Mouse (Mus musculus) ES-E14 (cell line): ENCODE results near the gene Plxnb1. TPM values are rescaled to one million over a fixed set of nuclear protein-coding genes. Genes with fewer than 3 reads are reported as not detected.

Experiments
- DNase-seq: peaks from one replicate; pipeline ENCODE4 v3.0.0-alpha.2; 2013; ENCODE audit warnings: low read depth, low spot score
- H3K27ac ChIP-seq: 2 replicates; pipeline ENCODE4 v1.5.1; 2012; ENCODE audit warnings: low read depth, mild to moderate bottlenecking, low read length, moderate library complexity, mixed read lengths; ENCODE audit not compliant: poor library complexity, insufficient read depth, severe bottlenecking
- H3K36me3 ChIP-seq: 2 replicates; pipeline ENCODE4 v1.6.1; 2012; ENCODE audit warnings: mild to moderate bottlenecking, low read length, moderate library complexity, mixed read lengths; ENCODE audit not compliant: control insufficient read depth, poor library complexity, insufficient read depth, severe bottlenecking
- H3K4me1 ChIP-seq, 2 experiments: fragments of 150-350 bp in 1 of 2; sonication (generic) in 1 of 2; 2 replicates each; pipeline ENCODE4 v1.6.1; 2012; ENCODE audit warnings: low read length in 2 of 2, mild to moderate bottlenecking in 1 of 2, mixed read lengths in 1 of 2; ENCODE audit not compliant: control insufficient read depth in 2 of 2, insufficient read depth in 2 of 2, poor library complexity in 1 of 2
- H3K4me3 ChIP-seq, 2 experiments: fragments of 150-350 bp in 1 of 2; sonication (generic) in 1 of 2; 2 replicates each; pipeline ENCODE4 v1.5.1; 2012; ENCODE audit warnings: low read length in 2 of 2, low read depth in 1 of 2, mild to moderate bottlenecking in 1 of 2, mixed read lengths in 1 of 2; ENCODE audit not compliant: insufficient read depth in 1 of 2, poor library complexity in 1 of 2, severe bottlenecking in 1 of 2
- H3K9ac ChIP-seq: 2 replicates; pipeline ENCODE4 v1.6.1; 2012; ENCODE audit warnings: low read depth, mild to moderate bottlenecking, low read length, mixed read lengths; ENCODE audit not compliant: poor library complexity, insufficient read depth, severe bottlenecking
- H3K9me3 ChIP-seq: fragments of 150-350 bp; sonication (generic); 2 replicates; pipeline ENCODE4 v1.6.1; 2012; ENCODE audit warnings: low read depth, mild to moderate bottlenecking, low read length; ENCODE audit not compliant: control insufficient read depth, insufficient read depth
- CHD2 ChIP-seq: IDR thresholded peaks from 2 replicates; pipeline ENCODE4 v1.6.1; 2014; ENCODE audit warnings: mild to moderate bottlenecking, low read depth, low read length, inconsistent platforms
- HCFC1 ChIP-seq: IDR thresholded peaks from 2 replicates; pipeline ENCODE4 v1.6.1; 2012; ENCODE audit warnings: low read length, inconsistent platforms, borderline replicate concordance; ENCODE audit not compliant: insufficient read depth
- MAFK ChIP-seq: IDR thresholded peaks from 2 replicates; pipeline ENCODE4 v1.6.1; 2014; ENCODE audit warnings: mild to moderate bottlenecking, low read depth, low read length, inconsistent platforms; ENCODE audit not compliant: insufficient read depth
- ZC3H11A ChIP-seq: IDR thresholded peaks from 2 replicates; pipeline ENCODE4 v1.6.1; 2012; ENCODE audit warnings: low read depth, mild to moderate bottlenecking, inconsistent platforms, low read length, borderline replicate concordance
- ZNF384 ChIP-seq: IDR thresholded peaks from 2 replicates; pipeline ENCODE4 v1.6.1; 2012; ENCODE audit warnings: low read depth, low read length, inconsistent platforms
- in situ Hi-C, 2 experiments: fragments of 600-800 bp; cut with MboI; formaldehyde crosslinking; loops; one replicate each; pipeline ENCODE4 v1.15.1; 2025; ENCODE audit warnings: low sequenced_read_pairs in 2 of 2, inconsistent platforms in 1 of 2; ENCODE audit not compliant: unreplicated experiment in 2 of 2
- total RNA-seq: library from RNA; depleted of rRNA; stranded (reverse); fragments of 300-350 nt; gene quantifications from 2 replicates; pipeline ENCODE4 v1.2.3, GENCODE M21; 2012

Gene Plxnb1
- total RNA-seq, 1 experiment: 17.8 TPM

DNA sequence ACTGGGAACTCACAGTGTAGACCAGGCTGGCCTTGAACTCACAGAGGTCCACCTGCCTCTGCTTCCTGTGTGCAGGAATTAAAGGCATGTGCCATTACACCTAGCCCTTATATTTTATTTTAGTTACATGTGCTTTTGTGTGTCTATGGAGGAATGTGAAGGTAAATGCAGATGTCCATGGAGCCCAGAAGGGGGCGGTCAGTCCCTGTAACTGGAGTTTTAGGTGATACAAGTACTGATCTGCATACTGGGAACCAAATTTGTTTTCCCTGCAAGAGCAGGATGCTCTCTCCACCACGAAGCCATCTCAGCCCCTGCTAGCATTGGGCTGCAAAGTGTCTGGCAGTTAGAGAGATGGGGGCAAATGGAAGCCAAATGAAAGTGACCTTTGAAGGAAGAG is 10.3 kb upstream of the Plxnb1 start:
- no peak for DNase-seq
- Histone ChIP-seq H3K9me3 (no peaks in the 10 kb centered on the region), H3K36me3 (peaks cover 2% of the 10 kb centered on the region), H3K9ac (no peak overlapping the region), H3K27ac (no peak overlapping the region), H3K4me3 (no peak overlapping the region), H3K4me1 (peaks cover 3 to 16% of the 10 kb centered on the region in 2 experiments; a peak in 1 of 4 replicates)
- in situ Hi-C loops: no loop called here
- TF ChIP-seq ZC3H11A: peak; percentile 21; the same call in 1 of the 2 replicates
- no peak for TF ChIP-seq ZNF384

DNA sequence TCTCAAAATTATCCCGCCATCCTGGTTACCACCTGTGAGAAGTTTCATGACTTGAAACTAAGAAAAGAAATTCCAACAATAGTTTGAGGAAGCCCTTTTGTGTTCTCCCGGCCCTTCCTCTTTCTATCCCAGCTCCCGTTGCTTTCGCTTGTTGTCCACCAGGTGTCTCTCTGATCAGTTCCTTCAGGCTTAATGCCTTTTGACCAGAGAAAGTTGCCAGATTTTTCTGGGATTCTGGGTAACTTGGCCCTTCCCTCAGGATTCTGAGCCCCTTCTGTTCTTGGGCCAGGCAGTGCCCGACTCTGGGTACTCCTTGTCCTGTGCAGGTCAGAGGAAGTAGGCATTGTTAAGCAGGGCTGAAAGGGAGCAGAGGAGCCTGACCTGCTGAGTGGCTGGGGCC is 7.2 kb upstream of the Plxnb1 start:
- TF ChIP-seq ZC3H11A (peak; percentile 49; the same call in 1 of the 2 replicates), HCFC1 (no peak)
- no peaks in the 10 kb centered on the region; the same call in 1 of the 2 replicates for H3K36me3 ChIP-seq
- peaks cover 3 to 13% of the 10 kb centered on the region in 2 experiments; a peak in 1 of 4 replicates for H3K4me1 ChIP-seq
- in situ Hi-C loops: no loop called here
- no peak overlapping the region for H3K9ac ChIP-seq
- no peak for DNase-seq
- H3K9me3 ChIP-seq: no peaks in the 10 kb centered on the region
- H3K27ac ChIP-seq: no peak overlapping the region
- H3K4me3 ChIP-seq: no peak overlapping the region

DNA sequence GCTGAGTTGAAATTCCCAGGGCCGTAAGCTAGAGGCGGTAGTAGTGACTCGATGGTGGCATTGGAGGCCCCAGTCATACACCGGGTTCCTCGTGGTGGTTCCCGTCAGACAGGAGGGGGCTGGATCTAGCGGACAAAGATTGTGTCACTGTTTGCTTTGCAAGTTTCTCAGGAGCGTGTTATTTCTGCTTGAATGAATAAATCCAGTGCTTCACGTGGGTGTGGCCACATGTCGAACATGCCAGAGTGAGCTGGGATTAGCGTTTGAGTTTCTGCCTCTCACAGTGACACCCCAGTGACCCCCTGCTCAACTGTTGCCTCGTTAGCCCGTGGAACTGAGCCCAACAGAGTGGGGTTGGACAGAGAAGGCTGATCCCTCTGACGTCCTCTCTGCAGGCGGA is 4.7 kb upstream of the Plxnb1 start:
- H3K27ac ChIP-seq: no peak overlapping the region
- no peak overlapping the region for H3K4me3 ChIP-seq
- in situ Hi-C loops: no loop called here
- no peaks in the 10 kb centered on the region for H3K9me3 ChIP-seq
- TF ChIP-seq CHD2 (no peak), MAFK (no peak), ZC3H11A (no peak), HCFC1 (no peak), ZNF384 (no peak)
- no peaks in the 10 kb centered on the region; the same call in 1 of the 2 replicates for H3K36me3 ChIP-seq
- no peak overlapping the region for H3K9ac ChIP-seq
- peaks cover 3 to 21% of the 10 kb centered on the region in 2 experiments; a peak in 1 of 4 replicates for H3K4me1 ChIP-seq
- no peak for DNase-seq

DNA sequence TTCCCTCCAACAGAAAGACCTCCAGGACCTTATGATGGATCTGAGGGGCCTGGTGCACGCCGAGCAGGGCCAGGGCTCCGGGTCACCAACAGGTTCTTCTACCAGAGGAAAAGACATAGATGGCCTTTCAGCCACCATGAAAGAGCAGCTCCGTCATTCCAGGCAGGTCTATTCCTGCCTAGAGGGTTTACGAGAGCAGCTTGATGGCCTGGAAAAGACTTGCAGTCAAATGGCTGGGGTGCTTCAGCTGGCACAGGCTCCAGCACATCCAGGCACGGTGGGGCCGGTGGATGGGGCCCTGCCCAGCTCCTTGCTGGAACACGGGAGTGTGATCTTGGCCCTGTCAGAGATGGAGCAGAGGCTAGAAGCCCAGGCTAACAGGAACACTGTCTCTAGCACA is 3.4 kb upstream of the Plxnb1 start:
- Histone ChIP-seq H3K4me3 (no peak overlapping the region), H3K27ac (no peak overlapping the region), H3K4me1 (peaks cover 3 to 18% of the 10 kb centered on the region in 2 experiments; a peak in 1 of 4 replicates), H3K9ac (no peak overlapping the region), H3K36me3 (no peaks in the 10 kb centered on the region; the same call in 1 of the 2 replicates), H3K9me3 (no peaks in the 10 kb centered on the region)
- TF ChIP-seq ZNF384 (no peak), MAFK (no peak), ZC3H11A (no peak), HCFC1 (no peak), CHD2 (no peak)
- in situ Hi-C loops: no loop called here
- DNase-seq: no peak

DNA sequence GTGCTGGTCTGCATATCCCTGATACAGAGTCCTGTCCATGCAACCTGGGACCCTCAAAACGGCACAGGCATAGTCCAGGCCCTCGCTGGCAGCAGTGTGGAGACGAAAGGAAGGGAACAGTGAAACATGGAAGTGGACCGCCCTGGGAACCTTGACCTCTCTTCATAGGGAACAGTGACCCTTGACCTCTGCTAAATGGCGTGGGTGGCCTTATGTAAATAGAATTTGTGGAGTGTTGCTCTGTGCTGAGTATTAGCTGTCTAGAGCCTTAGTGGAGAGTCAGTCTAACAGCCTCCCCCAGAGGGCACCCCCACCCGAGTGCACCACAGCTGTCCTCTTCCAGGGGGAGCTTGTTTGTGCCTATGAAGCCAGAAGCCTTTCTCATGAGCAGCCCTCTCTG is 2.4 kb upstream of the Plxnb1 start:
- Histone ChIP-seq H3K27ac (no peak overlapping the region), H3K4me1 (peaks cover 3 to 20% of the 10 kb centered on the region in 2 experiments; a peak in 1 of 4 replicates), H3K4me3 (no peak overlapping the region), H3K36me3 (no peaks in the 10 kb centered on the region; the same call in 1 of the 2 replicates), H3K9me3 (no peaks in the 10 kb centered on the region), H3K9ac (no peak overlapping the region)
- in situ Hi-C loops: no loop called here
- TF ChIP-seq ZNF384: no peak
- no peak for TF ChIP-seq HCFC1
- no peak for TF ChIP-seq CHD2
- no peak for TF ChIP-seq ZC3H11A
- no peak for TF ChIP-seq MAFK
- no peak for DNase-seq
